Mouse (Mus musculus) intestine, postnatal 0 days (tissue): ENCODE measurements around the gene Zfp846. TPM values are rescaled to one million over a fixed set of nuclear protein-coding genes. Genes with fewer than 3 reads are reported as not detected.
"Not testable (repeated sequence)": the region's sequence is repeated elsewhere in the genome, so short reads cannot be mapped to it uniquely, and the experiment has no call there.

Experiments
- ATAC-seq: fragments of 200-750 bp; cut with Nextera tagmentation; 2 replicates; pipeline ENCODE4 v1.8.0; 2017; ENCODE audit warnings: mild to moderate bottlenecking, moderate TSS enrichment, moderate library complexity
- H3K27ac ChIP-seq: fragments of 300-500 bp; sonication (generic); 2 replicates; pipeline ENCODE4 v1.5.1; 2014; ENCODE audit warnings: mild to moderate bottlenecking, low read depth, low read length, moderate library complexity
- H3K27me3 ChIP-seq: fragments of 300-500 bp; sonication (generic); replicated peaks from 2 replicates; pipeline ENCODE4 v1.6.1; 2014; ENCODE audit warnings: low read length, mixed read lengths; ENCODE audit not compliant: control insufficient read depth, insufficient read depth
- H3K36me3 ChIP-seq: fragments of 300-500 bp; sonication (generic); 2 replicates; pipeline ENCODE4 v1.6.1; 2014; ENCODE audit warnings: mild to moderate bottlenecking, moderate library complexity; ENCODE audit not compliant: control insufficient read depth, insufficient read depth
- H3K4me1 ChIP-seq: fragments of 300-500 bp; sonication (generic); replicated peaks from 2 replicates; pipeline ENCODE4 v1.6.1; 2014; ENCODE audit warnings: antibody characterized with exemption, low read length, mixed read lengths; ENCODE audit not compliant: control insufficient read depth, insufficient read depth
- H3K4me2 ChIP-seq: fragments of 300-500 bp; sonication (generic); replicated peaks from 2 replicates; pipeline ENCODE4 v1.6.1; 2014; ENCODE audit warnings: low read depth, mild to moderate bottlenecking, moderate library complexity
- H3K4me3 ChIP-seq: fragments of 300-500 bp; sonication (generic); 2 replicates; pipeline ENCODE4 v1.5.1; 2014; ENCODE audit warnings: low read depth, low read length
- H3K9ac ChIP-seq: fragments of 300-500 bp; sonication (generic); 2 replicates; pipeline ENCODE4 v1.6.1; 2014; ENCODE audit warnings: mild to moderate bottlenecking, low read depth, low read length
- H3K9me3 ChIP-seq: fragments of 300-500 bp; sonication (generic); 2 replicates; pipeline ENCODE4 v1.6.1; 2016; ENCODE audit warnings: mixed run types; ENCODE audit not compliant: control insufficient read depth
- CTCF ChIP-seq: sonication (generic); IDR thresholded peaks from 2 replicates; pipeline ENCODE4 v1.5.1; 2016; ENCODE audit warnings: low read depth, mild to moderate bottlenecking, control low read depth, antibody characterized with exemption, moderate library complexity
- WGBS: fragments of 180-500 bp; shearing (Covaris S2); extraction: QIAGEN DNeasy Blood & Tissue Kit; methylation state at CpG from one replicate; pipeline ENCODE4 v1.1.7; 2014; 5-methylcytosine and 5-hydroxymethylcytosine counted together
- polyA plus RNA-seq: library from polyadenylated mRNA; unstranded; fragments of >200 nt; fragmentation: Nextera tagmentation; extraction: Ambion mirVana; gene quantifications from 2 replicates; pipeline ENCODE4 v1.2.1, GENCODE M21; 2015

Gene Zfp846
- polyA plus RNA-seq, 1 experiment from 2014 or later = 5.7 TPM

- Histone ChIP-seq H3K4me3 (no peak overlapping the region), H3K9ac (no peak overlapping the region), H3K36me3 (no peaks in the 10 kb centered on the region), H3K9me3 (no peaks in the 10 kb centered on the region), H3K27ac (no peak overlapping the region), H3K4me1 (no peaks in the 10 kb centered on the region), H3K4me2 (no peak overlapping the region), H3K27me3 (no peaks in the 10 kb centered on the region)
- no peak for ATAC-seq
- WGBS = 49% methylated on average over 5 of the region's 5 CpGs
- TF ChIP-seq CTCF = no peak
These were observed 29.3 kb upstream of the Zfp846 start for GRCm38 (mm10) chr9:20551781-20552275.

- TF ChIP-seq CTCF = no peak
- WGBS = 29% methylated on average over 1 of the region's 1 CpGs
- H3K36me3 ChIP-seq = no peaks in the 10 kb centered on the region
- H3K9ac ChIP-seq = no peak overlapping the region
- ATAC-seq = peak; percentile 38
- H3K4me2 ChIP-seq = no peak overlapping the region
- no peaks in the 10 kb centered on the region for H3K27me3 ChIP-seq
- no peak overlapping the region for H3K27ac ChIP-seq
- no peaks in the 10 kb centered on the region for H3K9me3 ChIP-seq
- no peaks in the 10 kb centered on the region for H3K4me1 ChIP-seq
- no peak overlapping the region for H3K4me3 ChIP-seq
These were observed 28.4 kb upstream of the Zfp846 start for GRCm38 (mm10) chr9:20552698-20553097.

GRCm38 (mm10) chr9:20562177-20562576 is 18.9 kb upstream of the Zfp846 start:
- H3K4me2 ChIP-seq = no peak overlapping the region
- no peaks in the 10 kb centered on the region for H3K36me3 ChIP-seq
- no peaks in the 10 kb centered on the region for H3K4me1 ChIP-seq
- no peak for TF ChIP-seq CTCF
- H3K27ac ChIP-seq = no peak overlapping the region
- ATAC-seq = no peak
- 91% methylated on average over 5 of the region's 5 CpGs for WGBS
- H3K9ac ChIP-seq = no peak overlapping the region
- no peaks in the 10 kb centered on the region for H3K27me3 ChIP-seq
- H3K4me3 ChIP-seq = no peak overlapping the region
- H3K9me3 ChIP-seq = no peaks in the 10 kb centered on the region

DNA sequence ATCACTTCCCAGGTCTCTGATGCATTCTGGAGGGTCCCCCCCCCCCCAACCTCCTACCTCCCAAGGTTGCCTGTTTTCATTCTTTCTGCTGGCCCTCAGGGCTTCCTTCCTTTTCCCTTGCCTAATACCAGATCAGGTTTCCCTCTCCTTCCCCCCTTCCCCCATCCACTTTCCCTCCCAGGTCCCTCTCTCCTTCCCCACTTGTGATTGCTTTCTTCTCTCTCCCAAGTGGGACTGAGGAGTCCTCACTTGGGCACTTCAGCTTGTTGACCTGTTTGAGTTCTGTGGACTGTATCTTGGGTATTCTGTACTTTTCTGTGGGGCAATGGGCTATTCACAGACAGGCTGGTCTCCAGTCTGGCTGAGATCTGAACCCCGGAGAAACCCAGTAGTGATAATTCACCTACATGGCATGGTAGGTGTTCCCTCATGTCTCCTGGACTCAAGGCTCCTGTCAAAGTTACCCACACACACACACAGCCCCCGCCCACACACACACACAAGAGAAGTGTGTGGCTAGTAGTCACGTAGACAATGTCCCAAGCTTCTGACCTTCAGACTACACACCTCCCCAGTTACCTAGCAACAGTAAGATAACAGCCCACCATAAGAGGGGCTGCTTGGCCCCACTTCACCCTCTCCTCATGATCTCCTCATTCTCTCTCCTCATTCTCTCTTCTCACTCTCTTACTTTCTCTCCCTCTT is 15.6 kb upstream of the Zfp846 start:
- not testable (repeated sequence) for H3K27me3 ChIP-seq, H3K4me1 ChIP-seq, H3K9ac ChIP-seq, H3K9me3 ChIP-seq, H3K4me2 ChIP-seq, H3K4me3 ChIP-seq, H3K36me3 ChIP-seq, ATAC-seq, H3K27ac ChIP-seq
- 70% methylated on average over 3 of the region's 3 CpGs for WGBS

DNA sequence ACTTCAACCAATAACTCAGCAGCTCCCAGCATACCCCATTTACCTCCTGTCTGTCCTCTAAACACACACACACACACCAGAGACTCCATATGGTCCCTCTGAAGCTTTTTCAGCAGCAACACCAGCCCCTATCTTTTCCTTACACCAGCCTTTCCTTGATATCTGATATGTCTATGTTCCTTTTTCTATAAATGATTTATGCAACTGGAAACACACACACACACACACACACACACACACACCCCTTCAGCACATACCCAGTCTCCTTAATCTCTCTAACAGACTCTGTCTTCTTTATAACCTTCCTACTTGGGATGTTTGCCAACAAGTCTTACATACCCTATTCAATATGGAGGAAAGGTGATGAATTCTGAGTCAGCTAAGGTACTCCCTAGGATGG is 10.0 kb upstream of the Zfp846 start:
- no peaks in the 10 kb centered on the region for H3K4me1 ChIP-seq
- no peak overlapping the region for H3K9ac ChIP-seq
- no peak overlapping the region for H3K4me2 ChIP-seq
- H3K27me3 ChIP-seq = no peaks in the 10 kb centered on the region
- no peak overlapping the region for H3K27ac ChIP-seq
- H3K9me3 ChIP-seq = no peaks in the 10 kb centered on the region
- no peak overlapping the region for H3K4me3 ChIP-seq
- no peak for ATAC-seq
- H3K36me3 ChIP-seq = no peaks in the 10 kb centered on the region
- no peak for TF ChIP-seq CTCF

DNA sequence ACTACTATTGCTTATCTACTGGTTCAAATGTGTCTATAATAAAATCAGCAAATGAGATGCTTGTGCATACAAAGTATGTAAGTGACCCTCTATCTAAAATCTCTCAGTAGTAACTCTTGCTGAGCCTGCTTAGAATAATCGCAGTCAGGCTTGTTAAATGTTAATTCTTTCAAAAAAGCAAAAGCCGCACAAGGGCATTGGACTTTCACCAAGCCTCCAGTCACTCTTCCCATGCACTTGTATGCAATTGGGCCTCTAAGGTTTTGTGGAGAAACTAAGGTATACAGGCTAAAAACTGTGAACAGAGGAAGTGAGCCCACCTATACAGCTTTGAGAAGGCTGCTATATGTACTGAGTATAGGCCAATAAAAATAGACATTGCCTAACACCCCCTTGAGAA is 4.5 kb upstream of the Zfp846 start:
- Histone ChIP-seq H3K36me3 (no peaks in the 10 kb centered on the region), H3K4me1 (no peaks in the 10 kb centered on the region), H3K27me3 (peaks cover 8% of the 10 kb centered on the region; the same call in 1 of the 2 replicates), H3K27ac (no peak overlapping the region), H3K4me3 (no peak overlapping the region), H3K9me3 (no peaks in the 10 kb centered on the region), H3K4me2 (no peak overlapping the region), H3K9ac (no peak overlapping the region)
- WGBS = 84% methylated on average over 2 of the region's 2 CpGs
- no peak for ATAC-seq
- TF ChIP-seq CTCF = no peak

DNA sequence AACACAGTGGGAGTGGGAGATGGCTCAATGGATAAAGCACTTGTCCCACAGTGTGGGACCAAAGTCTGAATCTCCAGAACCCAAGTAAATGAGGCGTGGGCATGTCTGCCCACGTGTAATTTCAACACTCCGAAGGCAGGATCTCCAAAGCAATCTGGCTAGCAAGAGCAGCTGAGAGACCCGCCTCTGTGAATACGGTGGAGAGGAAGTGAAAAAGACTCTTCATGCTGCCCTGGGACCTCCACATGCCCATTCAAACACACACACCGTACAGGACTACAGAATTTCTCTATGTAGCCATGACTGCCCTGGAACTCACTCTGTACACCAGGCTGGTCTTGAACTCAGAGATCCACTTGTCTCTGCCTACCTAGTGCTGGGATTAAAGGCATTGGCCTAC is 20.2 kb downstream of the Zfp846 start:
- Histone ChIP-seq H3K27me3 (no peaks in the 10 kb centered on the region), H3K4me3 (no peak overlapping the region), H3K4me1 (no peaks in the 10 kb centered on the region), H3K9me3 (no peaks in the 10 kb centered on the region), H3K36me3 (no peaks in the 10 kb centered on the region), H3K27ac (no peak overlapping the region), H3K9ac (no peak overlapping the region), H3K4me2 (no peak overlapping the region)
- TF ChIP-seq CTCF = no peak
- WGBS = 77% methylated on average over 6 of the region's 6 CpGs
- no peak for ATAC-seq
